Mouse (Mus musculus): Measurements from ENCODE around the gene Gjb3. TPM values are rescaled to one million over a fixed set of nuclear protein-coding genes. Genes with fewer than 3 reads are reported as not detected.

Gene Gjb3
- polyA plus RNA-seq, 1 experiment, result 4.3 TPM

GRCm38 (mm10) chr4:127352594-127352993 is 21.9 kb upstream of the Gjb3 start:
- no peak for TF ChIP-seq POLR2A (IDR thresholded peaks at IDR 0.05; ENCODE audit: borderline replicate concordance, control insufficient read depth, low read depth, low read length)
- no peak for TF ChIP-seq CTCF (IDR thresholded peaks at IDR 0.05; ENCODE audit: control insufficient read depth, insufficient read depth, low read length)
- WGBS, result 58% methylated on average over 1 of the region's 1 CpGs
- H3K4me1 ChIP-seq (ENCODE audit: control insufficient read depth, insufficient read depth, low read length), result no peaks in the 10 kb centered on the region
- H3K27ac ChIP-seq (ENCODE audit: control insufficient read depth, insufficient read depth, low read depth, low read length, poor library complexity), result no peak overlapping the region
- H3K4me3 ChIP-seq (replicated peaks; ENCODE audit: control insufficient read depth, low read depth, low read length), result no peak overlapping the region

- 35% methylated on average over 4 of the region's 4 CpGs for WGBS
- Histone ChIP-seq H3K4me3 (replicated peaks; ENCODE audit: control insufficient read depth, low read depth, low read length) (no peak overlapping the region), H3K27ac (ENCODE audit: control insufficient read depth, insufficient read depth, low read depth, low read length, poor library complexity) (no peak overlapping the region), H3K4me1 (ENCODE audit: control insufficient read depth, insufficient read depth, low read length) (no peaks in the 10 kb centered on the region)
- TF ChIP-seq POLR2A (IDR thresholded peaks at IDR 0.05; ENCODE audit: borderline replicate concordance, control insufficient read depth, low read depth, low read length) (no peak), CTCF (IDR thresholded peaks at IDR 0.05; ENCODE audit: control insufficient read depth, insufficient read depth, low read length) (no peak)
These were observed 19.1 kb upstream of the Gjb3 start for GRCm38 (mm10) chr4:127349560-127350300.

- Histone ChIP-seq H3K27ac (ENCODE audit: control insufficient read depth, insufficient read depth, low read depth, low read length, poor library complexity) (no peak overlapping the region), H3K4me1 (ENCODE audit: control insufficient read depth, insufficient read depth, low read length) (no peaks in the 10 kb centered on the region), H3K4me3 (replicated peaks; ENCODE audit: control insufficient read depth, low read depth, low read length) (no peak overlapping the region)
- TF ChIP-seq CTCF (IDR thresholded peaks at IDR 0.05; ENCODE audit: control insufficient read depth, insufficient read depth, low read length) (no peak), POLR2A (IDR thresholded peaks at IDR 0.05; ENCODE audit: borderline replicate concordance, control insufficient read depth, low read depth, low read length) (no peak)
- WGBS, result 78% methylated on average over 5 of the region's 5 CpGs
These were observed 14.4 kb upstream of the Gjb3 start for GRCm38 (mm10) chr4:127345000-127345399.

GRCm38 (mm10) chr4:127341372-127341771 is 10.7 kb upstream of the Gjb3 start:
- Histone ChIP-seq H3K4me3 (replicated peaks; ENCODE audit: control insufficient read depth, low read depth, low read length) (no peak overlapping the region), H3K4me1 (ENCODE audit: control insufficient read depth, insufficient read depth, low read length) (no peaks in the 10 kb centered on the region; the same call in 1 of the 2 replicates), H3K27ac (ENCODE audit: control insufficient read depth, insufficient read depth, low read depth, low read length, poor library complexity) (no peak overlapping the region)
- no peak for TF ChIP-seq POLR2A (IDR thresholded peaks at IDR 0.05; ENCODE audit: borderline replicate concordance, control insufficient read depth, low read depth, low read length)
- no peak for TF ChIP-seq CTCF (IDR thresholded peaks at IDR 0.05; ENCODE audit: control insufficient read depth, insufficient read depth, low read length)
- WGBS, result 66% methylated on average over 6 of the region's 6 CpGs

- Histone ChIP-seq H3K4me3 (replicated peaks; ENCODE audit: control insufficient read depth, low read depth, low read length) (no peak overlapping the region), H3K4me1 (ENCODE audit: control insufficient read depth, insufficient read depth, low read length) (no peaks in the 10 kb centered on the region; the same call in 1 of the 2 replicates), H3K27ac (ENCODE audit: control insufficient read depth, insufficient read depth, low read depth, low read length, poor library complexity) (no peak overlapping the region; the same call in 1 of the 2 replicates)
- no peak for TF ChIP-seq CTCF (IDR thresholded peaks at IDR 0.05; ENCODE audit: control insufficient read depth, insufficient read depth, low read length)
- no peak for TF ChIP-seq POLR2A (IDR thresholded peaks at IDR 0.05; ENCODE audit: borderline replicate concordance, control insufficient read depth, low read depth, low read length)
- 41% methylated on average over 5 of the region's 5 CpGs for WGBS
These were observed 7.0 kb upstream of the Gjb3 start for GRCm38 (mm10) chr4:127337668-127338067.

GRCm38 (mm10) chr4:127334870-127335504 is 4.3 kb upstream of the Gjb3 start:
- Histone ChIP-seq H3K4me3 (replicated peaks; ENCODE audit: control insufficient read depth, low read depth, low read length) (no peak overlapping the region), H3K27ac (ENCODE audit: control insufficient read depth, insufficient read depth, low read depth, low read length, poor library complexity) (no peak overlapping the region), H3K4me1 (ENCODE audit: control insufficient read depth, insufficient read depth, low read length) (no peaks in the 10 kb centered on the region; the same call in 1 of the 2 replicates)
- TF ChIP-seq CTCF (IDR thresholded peaks at IDR 0.05; ENCODE audit: control insufficient read depth, insufficient read depth, low read length) (no peak), POLR2A (IDR thresholded peaks at IDR 0.05; ENCODE audit: borderline replicate concordance, control insufficient read depth, low read depth, low read length) (no peak)
- 78% methylated on average over 5 of the region's 5 CpGs for WGBS

GRCm38 (mm10) chr4:127331171-127331570 is 527 bp upstream of the Gjb3 start:
- WGBS, result 80% methylated on average over 13 of the region's 13 CpGs
- TF ChIP-seq POLR2A (IDR thresholded peaks at IDR 0.05; ENCODE audit: borderline replicate concordance, control insufficient read depth, low read depth, low read length), result no peak
- TF ChIP-seq CTCF (IDR thresholded peaks at IDR 0.05; ENCODE audit: control insufficient read depth, insufficient read depth, low read length), result no peak
- H3K4me3 ChIP-seq (replicated peaks; ENCODE audit: control insufficient read depth, low read depth, low read length), result no peak overlapping the region
- H3K27ac ChIP-seq (ENCODE audit: control insufficient read depth, insufficient read depth, low read depth, low read length, poor library complexity), result no peak overlapping the region
- H3K4me1 ChIP-seq (ENCODE audit: control insufficient read depth, insufficient read depth, low read length), result peaks cover 4% of the 10 kb centered on the region; the same call in 1 of the 2 replicates

- no peak for TF ChIP-seq CTCF (IDR thresholded peaks at IDR 0.05; ENCODE audit: control insufficient read depth, insufficient read depth, low read length)
- no peak for TF ChIP-seq POLR2A (IDR thresholded peaks at IDR 0.05; ENCODE audit: borderline replicate concordance, control insufficient read depth, low read depth, low read length)
- Histone ChIP-seq H3K4me3 (replicated peaks; ENCODE audit: control insufficient read depth, low read depth, low read length) (no peak overlapping the region), H3K4me1 (ENCODE audit: control insufficient read depth, insufficient read depth, low read length) (peaks cover 4% of the 10 kb centered on the region; the same call in 1 of the 2 replicates), H3K27ac (ENCODE audit: control insufficient read depth, insufficient read depth, low read depth, low read length, poor library complexity) (no peak overlapping the region)
- 3% methylated on average over 13 of the region's 13 CpGs for WGBS
These were observed 893 bp downstream of the Gjb3 start for GRCm38 (mm10) chr4:127329751-127330150.
